10 mouse cellular contexts compared by ENCODE assay signal in genomic region chr4:138404806-138405205, GRCm38 (mm10). TPM values are rescaled to one million over a fixed set of nuclear protein-coding genes. Genes with fewer than 3 reads are reported as not detected.
DNase-seq lines count a peak whose midpoint lies in the region; ATAC-seq lines count a peak whose summit lies in the region.
"Had no signal": no experiment of that assay in that cellular context is flagged by ENCODE, and none has a peak within 500 bp of the region (broad histone marks: within the 10 kb centered on the region; RNA-seq: fewer than 3 reads in every experiment).

No protein-coding gene starts in this region.

- H3K4me1 ChIP-seq in hindbrain, embryonic 10.5 days (replicated peaks): no peaks in the 10 kb centered on the region
- no peaks in the 10 kb centered on the region for H3K4me1 ChIP-seq in hindbrain, embryonic 16.5 days (ENCODE audit: control insufficient read depth, insufficient read depth, low read depth, low read length)

- 2% methylated on average over 2 of the region's 2 CpGs for WGBS in hindbrain, embryonic 10.5 days
- WGBS in hindbrain, embryonic 16.5 days: 0% methylated on average over 2 of the region's 2 CpGs

- DNase-seq in hindbrain, embryonic 10.5 days (ENCODE audit: low spot score): peak; percentile 43
- peak; percentile 65 to 66 for DNase-seq in B cell, adult 2 months
- peak; percentile 75 for DNase-seq in ZHBTc4 (ENCODE audit: low read depth, low spot score)
- DNase-seq in heart, adult 8-10 months (ENCODE audit: low spot score): peak; percentile 9
- DNase-seq in lung, postnatal 36 days: peak; percentile 57
- DNase-seq in Muller cell, postnatal 12 days (ENCODE audit: inconsistent ontology term): no peak

- ATAC-seq in hindbrain, embryonic 16.5 days: no peak
- no peak for ATAC-seq in activated CD4-positive, CD25-positive, alpha-beta regulatory T cell, adult 4 months

- H3K27me3 ChIP-seq in hindbrain, embryonic 10.5 days (ENCODE audit: insufficient read depth, poor library complexity, severe bottlenecking): peaks cover 16% of the 10 kb centered on the region
- H3K27me3 ChIP-seq in hindbrain, embryonic 16.5 days (replicated peaks; ENCODE audit: control insufficient read depth, insufficient read depth, low read length): no peaks in the 10 kb centered on the region; the same call in 1 of the 2 replicates

- no peak overlapping the region for H3K9ac ChIP-seq in hindbrain, embryonic 16.5 days (ENCODE audit: low read depth, low read length)

- no peaks in the 10 kb centered on the region for H3K9me3 ChIP-seq in hindbrain, embryonic 10.5 days
- H3K9me3 ChIP-seq in hindbrain, embryonic 16.5 days (ENCODE audit: control insufficient read depth, low read length): no peaks in the 10 kb centered on the region

- no peak overlapping the region for H3K4me3 ChIP-seq in hindbrain, embryonic 10.5 days
- no peak overlapping the region for H3K4me3 ChIP-seq in hindbrain, embryonic 16.5 days (ENCODE audit: low read length)

- H3K36me3 ChIP-seq in hindbrain, embryonic 10.5 days: no peaks in the 10 kb centered on the region
- H3K36me3 ChIP-seq in hindbrain, embryonic 16.5 days (ENCODE audit: control insufficient read depth, insufficient read depth, low read length): no peaks in the 10 kb centered on the region

- H3K4me2 ChIP-seq in hindbrain, embryonic 16.5 days (ENCODE audit: low read length): no peak overlapping the region

- H3K27ac ChIP-seq in hindbrain, embryonic 10.5 days: no peak overlapping the region
- H3K27ac ChIP-seq in hindbrain, embryonic 16.5 days (ENCODE audit: low read depth, low read length): no peak overlapping the region

RNA-seq across cellular contexts. Expression of gene Fam43b, which starts 8.5 kb away (rescaled TPM):
- not detected in 2 replicates for polyA plus RNA-seq in hindbrain, embryonic 10.5 days (2016; fragmentation: Nextera tagmentation; extraction: Ambion mirVana)
- 16.6 and 17.3 TPM in 2 replicates for polyA plus RNA-seq in hindbrain, embryonic 16.5 days (2015; fragmentation: Nextera tagmentation; extraction: Ambion mirVana)
- not detected for total RNA-seq in heart, adult 8-10 months (2022)
- not detected for polyA plus RNA-seq in activated CD4-positive, CD25-positive, alpha-beta regulatory T cell, adult 4 months (2017; shearing (Covaris generic))
- total RNA-seq: neutrophil, adult 5-6 weeks had no signal
- polyA plus RNA-seq: large intestine, adult 2 months had no signal

RNA-seq across cellular contexts. Expression of gene Mul1, which starts 29.7 kb away (rescaled TPM):
- polyA plus RNA-seq in hindbrain, embryonic 10.5 days (2016; fragmentation: Nextera tagmentation; extraction: Ambion mirVana): 20.2 and 22.6 TPM in 2 replicates
- polyA plus RNA-seq in hindbrain, embryonic 16.5 days (2015; fragmentation: Nextera tagmentation; extraction: Ambion mirVana): 21.6 and 23.7 TPM in 2 replicates
- total RNA-seq in heart, adult 8-10 months (2022): 10 to 100 TPM; 72.0 to 84.5 (median 75.5) TPM
- 10 to 100 TPM; 12.9 to 14.0 TPM for polyA plus RNA-seq in activated CD4-positive, CD25-positive, alpha-beta regulatory T cell, adult 4 months (2017; shearing (Covaris generic))

RNA-seq across cellular contexts. Expression of gene Cda, which starts 37.0 kb away (rescaled TPM):
- 2.2 and 4.1 TPM in 2 replicates for polyA plus RNA-seq in hindbrain, embryonic 10.5 days (2016; fragmentation: Nextera tagmentation; extraction: Ambion mirVana)
- polyA plus RNA-seq in hindbrain, embryonic 16.5 days (2015; fragmentation: Nextera tagmentation; extraction: Ambion mirVana): 7.9 and 8.1 TPM in 2 replicates
- total RNA-seq in heart, adult 8-10 months (2022): 1 to 10 TPM; 2.1 to 3.2 (median 2.8) TPM
- polyA plus RNA-seq in activated CD4-positive, CD25-positive, alpha-beta regulatory T cell, adult 4 months (2017; shearing (Covaris generic)): not detected
- total RNA-seq: neutrophil, adult 5-6 weeks had no signal

RNA-seq across cellular contexts. Expression of gene Camk2n1, which starts 49.3 kb away (rescaled TPM):
- 2.9 and 5.1 TPM in 2 replicates for polyA plus RNA-seq in hindbrain, embryonic 10.5 days (2016; fragmentation: Nextera tagmentation; extraction: Ambion mirVana)
- polyA plus RNA-seq in hindbrain, embryonic 16.5 days (2015; fragmentation: Nextera tagmentation; extraction: Ambion mirVana): 15.5 and 16.7 TPM in 2 replicates
- 10 to 100 TPM; 10.8 to 12.7 (median 11.1) TPM for total RNA-seq in heart, adult 8-10 months (2022)
- polyA plus RNA-seq in activated CD4-positive, CD25-positive, alpha-beta regulatory T cell, adult 4 months (2017; shearing (Covaris generic)): under 1 TPM; 0.38 to 0.80 TPM

Comparison
In these comparisons a context has a peak if more than half of its experiments do, and no peak if none do; other contexts are left out.
1. RNA of gene Fam43b, which starts 8.5 kb away (polyA plus RNA-seq): 16.6 to 17.3 TPM in hindbrain, embryonic 16.5 days; not detected in hindbrain, embryonic 10.5 days and not detected in activated CD4-positive, CD25-positive, alpha-beta regulatory T cell, adult 4 months; every median in the first group is over 10 times any median in the second.